8 mouse cellular contexts compared by ENCODE assay signal in genomic region chr6:30172820-30173550, GRCm38 (mm10).
DNase-seq lines count a peak whose midpoint lies in the region; ATAC-seq and TF ChIP-seq lines count a peak whose summit lies in the region.

No protein-coding gene starts in this region.

- POLR2A ChIA-PET in Patski (lab: Charles Lee) = no interaction called here

- H3K4me2 ChIP-seq in forebrain, embryonic 13.5 days = peak overlapping the region; percentile 32
- H3K4me2 ChIP-seq in kidney, embryonic 15.5 days = peak overlapping the region; percentile 69

- peak; percentile 90 for DNase-seq in heart, adult 11 months
- no peak for DNase-seq in heart, adult 8-10 months (ENCODE audit: low spot score)
- DNase-seq in Patski (ENCODE audit: low read depth, low spot score) = no peak
- peak; percentile 60 for DNase-seq in midbrain, embryonic 10.5 days (ENCODE audit: low spot score)
- peak; percentile 49 for DNase-seq in urinary bladder, postnatal 25 days (ENCODE audit: low spot score)
- no peak for DNase-seq in ovary, adult 18-20 months (ENCODE audit: low spot score)

- H3K4me1 ChIP-seq in forebrain, embryonic 13.5 days = peaks cover 48% of the 10 kb centered on the region
- H3K4me1 ChIP-seq in kidney, embryonic 15.5 days = peaks cover 88% of the 10 kb centered on the region
- H3K4me1 ChIP-seq in midbrain, embryonic 10.5 days = peaks cover 63% of the 10 kb centered on the region

- no peaks in the 10 kb centered on the region for H3K36me3 ChIP-seq in forebrain, embryonic 13.5 days (ENCODE audit: poor library complexity, severe bottlenecking)
- H3K36me3 ChIP-seq in kidney, embryonic 15.5 days = no peaks in the 10 kb centered on the region
- no peaks in the 10 kb centered on the region for H3K36me3 ChIP-seq in midbrain, embryonic 10.5 days

- CTCF ChIA-PET in Patski (lab: Charles Lee) = interaction anchor here (0.9 kb wide), 1 partner anchor 28 kb away, joined by 3 read pairs; no protein-coding TSS in a partner anchor

- peak; percentile 18 for ATAC-seq in Patski
- ATAC-seq in forebrain, embryonic 13.5 days = no peak
- ATAC-seq in kidney, embryonic 15.5 days (replicated peaks; ENCODE audit: low FRiP score) = peak; percentile 1; the same call in 1 of the 2 replicates

- no peak for TF ChIP-seq CTCF in Patski (IDR thresholded peaks at IDR 0.05)

- H3K9ac ChIP-seq in forebrain, embryonic 13.5 days = no peak overlapping the region
- peak overlapping the region; percentile 39 for H3K9ac ChIP-seq in kidney, embryonic 15.5 days

- 1% methylated on average over 44 of the region's 44 CpGs for WGBS in forebrain, embryonic 13.5 days
- 1% methylated on average over 44 of the region's 44 CpGs for WGBS in kidney, embryonic 15.5 days
- 2% methylated on average over 44 of the region's 44 CpGs for WGBS in midbrain, embryonic 10.5 days

- peak overlapping the region; percentile 25 for H3K4me3 ChIP-seq in forebrain, embryonic 13.5 days
- H3K4me3 ChIP-seq in kidney, embryonic 15.5 days (replicated peaks) = peak overlapping the region; percentile 52
- peak overlapping the region; percentile 45 for H3K4me3 ChIP-seq in midbrain, embryonic 10.5 days

- H3K9me3 ChIP-seq in forebrain, embryonic 13.5 days (replicated peaks) = no peaks in the 10 kb centered on the region
- H3K9me3 ChIP-seq in kidney, embryonic 15.5 days (replicated peaks) = no peaks in the 10 kb centered on the region
- H3K9me3 ChIP-seq in midbrain, embryonic 10.5 days (replicated peaks) = no peaks in the 10 kb centered on the region

- H3K27me3 ChIP-seq in Patski = no peaks in the 10 kb centered on the region
- H3K27me3 ChIP-seq in forebrain, embryonic 13.5 days = peaks cover 99% of the 10 kb centered on the region
- peaks cover 91% of the 10 kb centered on the region for H3K27me3 ChIP-seq in kidney, embryonic 15.5 days
- peaks cover 100% of the 10 kb centered on the region for H3K27me3 ChIP-seq in midbrain, embryonic 10.5 days (ENCODE audit: low read depth, poor library complexity, severe bottlenecking)

- in situ Hi-C loops in Patski (cut with MboI; ENCODE audit: low pct_unique_long_range_greater_than_20kb) = no loop called here

- no peak overlapping the region for H3K27ac ChIP-seq in forebrain, embryonic 13.5 days
- H3K27ac ChIP-seq in kidney, embryonic 15.5 days = peak overlapping the region; percentile 66
- peak overlapping the region; percentile 64 for H3K27ac ChIP-seq in midbrain, embryonic 10.5 days (replicated peaks)

Comparison
In these comparisons a context has a peak if more than half of its experiments do, and no peak if none do; other contexts are left out.
1. DNase-seq: peak in heart, adult 11 months (single experiment), midbrain, embryonic 10.5 days (single experiment) and urinary bladder, postnatal 25 days (single experiment); none in heart, adult 8-10 months (single experiment), Patski (single experiment) and ovary, adult 18-20 months (single experiment).
2. Peak in every context shown above with its lines, with median percentiles within 50 percentile points of each other: H3K4me3 ChIP-seq.